9 mouse cellular contexts compared by ENCODE assay signal in genomic region chr4:149396433-149397306, GRCm38 (mm10). TPM values are rescaled to one million over a fixed set of nuclear protein-coding genes. Genes with fewer than 3 reads are reported as not detected.
DNase-seq lines count a peak whose midpoint lies in the region; ATAC-seq and TF ChIP-seq lines count a peak whose summit lies in the region.
"Had no signal": no experiment of that assay in that cellular context is flagged by ENCODE, and none has a peak within 500 bp of the region (broad histone marks: within the 10 kb centered on the region; RNA-seq: fewer than 3 reads in every experiment).

No protein-coding gene starts in this region.

- 50% methylated on average over 21 of the region's 21 CpGs for WGBS in kidney, postnatal 0 days
- 66% methylated on average over 21 of the region's 21 CpGs for WGBS in forebrain, embryonic 15.5 days
- WGBS in limb, embryonic 15.5 days = 50% methylated on average over 21 of the region's 21 CpGs

- H3K4me2 ChIP-seq in kidney, postnatal 0 days (ENCODE audit: low read length) = no peak overlapping the region
- no peak overlapping the region for H3K4me2 ChIP-seq in forebrain, embryonic 15.5 days (replicated peaks)
- no peak overlapping the region for H3K4me2 ChIP-seq in limb, embryonic 15.5 days

- H3K4me1 ChIP-seq in kidney, postnatal 0 days (replicated peaks; ENCODE audit: insufficient read depth, low read length) = 0 out of 2 replicates have a peak, but pooled peaks cover 5% of the 10 kb centered on the region
- H3K4me1 ChIP-seq in forebrain, embryonic 15.5 days = peaks cover 9% of the 10 kb centered on the region; the same call in 1 of the 2 replicates
- peaks cover 31% of the 10 kb centered on the region for H3K4me1 ChIP-seq in limb, embryonic 15.5 days

- peaks cover 8% of the 10 kb centered on the region; the same call in 1 of the 2 replicates for H3K36me3 ChIP-seq in kidney, postnatal 0 days (ENCODE audit: insufficient read depth, low read length)
- peaks cover 11% of the 10 kb centered on the region for H3K36me3 ChIP-seq in forebrain, embryonic 15.5 days
- peaks cover 11% of the 10 kb centered on the region for H3K36me3 ChIP-seq in limb, embryonic 15.5 days

- H3K9ac ChIP-seq in kidney, postnatal 0 days (ENCODE audit: low read depth, low read length) = no peak overlapping the region
- H3K9ac ChIP-seq in forebrain, embryonic 15.5 days (replicated peaks) = no peak overlapping the region
- no peak overlapping the region for H3K9ac ChIP-seq in limb, embryonic 15.5 days

- H3K27me3 ChIP-seq in kidney, postnatal 0 days (ENCODE audit: insufficient read depth, low read length) = no peaks in the 10 kb centered on the region
- no peaks in the 10 kb centered on the region for H3K27me3 ChIP-seq in forebrain, embryonic 15.5 days
- no peaks in the 10 kb centered on the region for H3K27me3 ChIP-seq in limb, embryonic 15.5 days

- no peak overlapping the region for H3K4me3 ChIP-seq in kidney, postnatal 0 days (replicated peaks; ENCODE audit: low read depth, low read length)
- no peak overlapping the region for H3K4me3 ChIP-seq in forebrain, embryonic 15.5 days
- H3K4me3 ChIP-seq in limb, embryonic 15.5 days = no peak overlapping the region

- peak; percentile 34; the same call in 1 of the 2 replicates for ATAC-seq in kidney, postnatal 0 days (replicated peaks; ENCODE audit: low FRiP score, low read depth)
- no peak for ATAC-seq in forebrain, embryonic 15.5 days (replicated peaks)
- no peak for ATAC-seq in limb, embryonic 15.5 days (ENCODE audit: insufficient number of reproducible peaks, low FRiP score, low TSS enrichment, low read depth)

- no peak for DNase-seq in kidney, postnatal 0 days (ENCODE audit: low spot score)
- DNase-seq in kidney, postnatal 36 days = no peak
- DNase-seq in ZHBTc4 (ENCODE audit: low read depth, low spot score) = peak; percentile 53
- no peak for DNase-seq in thymus, postnatal 0 days (ENCODE audit: low spot score)
- DNase-seq in kidney, postnatal 4 days = no peak
- no peak for DNase-seq in kidney, postnatal 10 days
- DNase-seq: thymus, adult 18-20 months had no signal

- TF ChIP-seq CTCF in kidney, postnatal 0 days (IDR thresholded peaks at IDR 0.05; ENCODE audit: low read depth) = no peak

- no peaks in the 10 kb centered on the region for H3K9me3 ChIP-seq in kidney, postnatal 0 days (replicated peaks; ENCODE audit: low read length)
- no peaks in the 10 kb centered on the region for H3K9me3 ChIP-seq in forebrain, embryonic 15.5 days
- H3K9me3 ChIP-seq in limb, embryonic 15.5 days = no peaks in the 10 kb centered on the region

- no peak overlapping the region for H3K27ac ChIP-seq in kidney, postnatal 0 days
- H3K27ac ChIP-seq in forebrain, embryonic 15.5 days (replicated peaks) = peak overlapping the region; percentile 43
- peak overlapping the region; percentile 73 for H3K27ac ChIP-seq in limb, embryonic 15.5 days

RNA-seq across cellular contexts. Expression of gene Ube4b, which starts 29.9 kb away (rescaled TPM):
- polyA plus RNA-seq in kidney, postnatal 0 days (2015; fragmentation: Nextera tagmentation; extraction: Ambion mirVana) = 26.9 and 28.8 TPM in 2 replicates
- polyA plus RNA-seq in forebrain, embryonic 15.5 days (2015; fragmentation: Nextera tagmentation; extraction: Ambion mirVana) = 58.0 and 58.4 TPM in 2 replicates
- polyA plus RNA-seq in limb, embryonic 15.5 days (2015; fragmentation: Nextera tagmentation; extraction: Ambion mirVana) = 39.6 and 45.4 TPM in 2 replicates
- polyA plus RNA-seq in thymus, postnatal 0 days (2015; fragmentation: Nextera tagmentation; extraction: Ambion mirVana) = 27.3 and 28.5 TPM in 2 replicates

RNA-seq across cellular contexts. Expression of gene Rbp7, which starts 58.1 kb away (rescaled TPM):
- 1.3 TPM in 2 replicates for polyA plus RNA-seq in kidney, postnatal 0 days (2015; fragmentation: Nextera tagmentation; extraction: Ambion mirVana)
- polyA plus RNA-seq in forebrain, embryonic 15.5 days (2015; fragmentation: Nextera tagmentation; extraction: Ambion mirVana) = not detected in 2 replicates
- 1.0 and 1.5 TPM in 2 replicates for polyA plus RNA-seq in limb, embryonic 15.5 days (2015; fragmentation: Nextera tagmentation; extraction: Ambion mirVana)
- 12.6 and 18.0 TPM in 2 replicates for polyA plus RNA-seq in thymus, postnatal 0 days (2015; fragmentation: Nextera tagmentation; extraction: Ambion mirVana)
